Mouse (Mus musculus): Measurements from ENCODE around the gene Stox2. TPM values are rescaled to one million over a fixed set of nuclear protein-coding genes. Genes with fewer than 3 reads are reported as not detected.

The Stox2 gene
- polyA plus RNA-seq, 1 experiment from 2014 or later = 20.4 TPM

- peak overlapping the region; percentile 91 for H3K4me2 ChIP-seq (replicated peaks)
- peak; percentile 81 for ATAC-seq (ENCODE audit: insufficient number of reproducible peaks, low FRiP score, low TSS enrichment, low read depth)
- H3K27ac ChIP-seq (replicated peaks) = peak overlapping the region; percentile 91
- H3K9me3 ChIP-seq (replicated peaks) = no peaks in the 10 kb centered on the region
- under 1% methylated on average over 92 of the region's 97 CpGs for WGBS
- no peaks in the 10 kb centered on the region for H3K27me3 ChIP-seq
- peaks cover 40% of the 10 kb centered on the region for H3K4me1 ChIP-seq
- H3K36me3 ChIP-seq = no peaks in the 10 kb centered on the region
- H3K4me3 ChIP-seq (replicated peaks) = peak overlapping the region; percentile 81
- peak overlapping the region; percentile 81 for H3K9ac ChIP-seq
Observed at GRCm38 (mm10) chr8:47288866-47289541, 157.2 kb downstream of the Stox2 start.

- under 1% methylated on average over 78 of the region's 78 CpGs for WGBS
Observed at GRCm38 (mm10) chr8:47288131-47288865, 157.9 kb downstream of the Stox2 start.

DNA sequence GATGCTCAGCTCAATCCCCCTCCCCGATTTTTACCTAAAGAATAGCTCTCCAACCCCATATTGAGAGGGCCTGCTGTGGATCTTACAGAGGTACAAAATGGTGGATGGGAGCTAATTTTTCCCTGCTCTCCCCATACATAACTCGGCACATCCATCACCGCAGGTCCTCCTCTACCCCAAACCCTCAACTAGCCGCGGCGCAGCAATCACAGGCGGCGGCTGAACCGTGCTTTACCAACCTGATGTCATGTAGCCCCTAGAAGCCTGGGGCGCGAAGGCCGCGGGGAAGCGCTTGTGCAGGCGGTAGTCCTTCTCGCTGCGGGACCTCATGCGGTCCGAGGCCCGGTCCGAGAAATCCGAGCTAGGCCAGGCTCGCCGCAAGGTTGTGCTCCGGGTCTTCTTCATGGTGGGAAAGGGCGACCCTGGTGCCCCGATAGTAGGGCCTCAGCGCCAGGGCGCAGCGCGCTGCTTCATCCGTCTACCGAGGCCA is 158.5 kb downstream of the Stox2 start:
- Histone ChIP-seq H3K4me3 (replicated peaks) (peak overlapping the region; percentile 81), H3K4me1 (peaks cover 47% of the 10 kb centered on the region), H3K27me3 (no peaks in the 10 kb centered on the region), H3K4me2 (replicated peaks) (peak overlapping the region; percentile 91), H3K9ac (peak overlapping the region; percentile 81), H3K9me3 (replicated peaks) (no peaks in the 10 kb centered on the region), H3K27ac (replicated peaks) (peak overlapping the region; percentile 91), H3K36me3 (no peaks in the 10 kb centered on the region)
- WGBS = under 1% methylated on average over 33 of the region's 33 CpGs
- ATAC-seq (ENCODE audit: insufficient number of reproducible peaks, low FRiP score, low TSS enrichment, low read depth) = peak; percentile 41; the same call in 1 of the 2 replicates

More at GRCm38 (mm10) chr8:47288131-47288865, 157.9 kb downstream of the Stox2 start:
- Histone ChIP-seq H3K9me3 (replicated peaks) (no peaks in the 10 kb centered on the region), H3K27me3 (no peaks in the 10 kb centered on the region), H3K36me3 (no peaks in the 10 kb centered on the region), H3K27ac (replicated peaks) (peak overlapping the region; percentile 91), H3K4me2 (replicated peaks) (peak overlapping the region; percentile 91), H3K9ac (peak overlapping the region; percentile 81), H3K4me3 (replicated peaks) (peak overlapping the region; percentile 81), H3K4me1 (peaks cover 47% of the 10 kb centered on the region)
- peak; percentile 69 for ATAC-seq (ENCODE audit: insufficient number of reproducible peaks, low FRiP score, low TSS enrichment, low read depth)

- Histone ChIP-seq H3K9me3 (replicated peaks) (no peaks in the 10 kb centered on the region), H3K4me1 (peaks cover 52% of the 10 kb centered on the region), H3K4me2 (replicated peaks) (peak overlapping the region; percentile 91), H3K27me3 (no peaks in the 10 kb centered on the region), H3K27ac (replicated peaks) (peak overlapping the region; percentile 91), H3K4me3 (replicated peaks) (peak overlapping the region; percentile 81), H3K36me3 (no peaks in the 10 kb centered on the region), H3K9ac (peak overlapping the region; percentile 81)
- no peak for ATAC-seq (ENCODE audit: insufficient number of reproducible peaks, low FRiP score, low TSS enrichment, low read depth)
- WGBS = 3% methylated on average over 16 of the region's 16 CpGs
Observed at GRCm38 (mm10) chr8:47287201-47287621, 159.0 kb downstream of the Stox2 start.

DNA sequence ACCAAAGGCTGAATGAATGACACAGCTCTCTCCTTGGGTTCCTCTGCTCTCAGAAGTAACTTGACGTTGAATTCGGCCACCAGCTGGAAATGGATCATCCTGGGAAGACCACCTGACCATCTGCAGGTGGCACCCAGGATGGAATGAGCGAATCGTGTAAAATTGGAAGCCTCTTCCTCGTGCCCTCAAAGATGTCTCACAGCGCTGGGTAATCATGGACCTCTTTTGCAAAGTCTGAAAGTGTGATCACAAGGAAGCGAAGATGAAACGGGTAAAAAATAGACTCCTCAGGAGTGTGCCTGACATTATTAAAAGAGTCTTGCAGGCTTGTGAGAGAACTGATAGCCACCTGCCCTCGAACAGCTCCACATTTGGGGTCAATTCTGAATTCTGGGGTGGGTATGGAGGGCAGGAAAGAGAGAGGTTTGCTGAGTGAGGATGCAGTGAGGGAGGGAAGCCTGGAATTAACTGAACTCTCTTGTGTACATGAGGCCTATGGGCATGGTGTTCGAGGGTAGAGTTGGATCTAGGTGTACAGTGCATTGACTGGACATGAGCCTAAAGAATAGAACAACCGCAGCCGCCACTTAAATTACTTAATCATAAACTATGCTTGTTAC is 160.0 kb downstream of the Stox2 start:
- Histone ChIP-seq H3K4me2 (replicated peaks) (peak overlapping the region; percentile 91), H3K27ac (replicated peaks) (no peak overlapping the region), H3K27me3 (no peaks in the 10 kb centered on the region), H3K36me3 (no peaks in the 10 kb centered on the region), H3K4me3 (replicated peaks) (peak overlapping the region; percentile 81), H3K4me1 (peaks cover 54% of the 10 kb centered on the region), H3K9ac (no peak overlapping the region), H3K9me3 (replicated peaks) (no peaks in the 10 kb centered on the region)
- WGBS = 68% methylated on average over 12 of the region's 12 CpGs
- ATAC-seq (ENCODE audit: insufficient number of reproducible peaks, low FRiP score, low TSS enrichment, low read depth) = no peak

GRCm38 (mm10) chr8:47285435-47285834 is 160.7 kb downstream of the Stox2 start:
- H3K9ac ChIP-seq = no peak overlapping the region
- no peak overlapping the region for H3K4me2 ChIP-seq (replicated peaks)
- H3K9me3 ChIP-seq (replicated peaks) = no peaks in the 10 kb centered on the region
- no peak overlapping the region for H3K4me3 ChIP-seq (replicated peaks)
- peaks cover 54% of the 10 kb centered on the region for H3K4me1 ChIP-seq
- H3K27ac ChIP-seq (replicated peaks) = no peak overlapping the region
- no peaks in the 10 kb centered on the region for H3K36me3 ChIP-seq
- H3K27me3 ChIP-seq = no peaks in the 10 kb centered on the region
- 81% methylated on average over 6 of the region's 6 CpGs for WGBS
- no peak for ATAC-seq (ENCODE audit: insufficient number of reproducible peaks, low FRiP score, low TSS enrichment, low read depth)

DNA sequence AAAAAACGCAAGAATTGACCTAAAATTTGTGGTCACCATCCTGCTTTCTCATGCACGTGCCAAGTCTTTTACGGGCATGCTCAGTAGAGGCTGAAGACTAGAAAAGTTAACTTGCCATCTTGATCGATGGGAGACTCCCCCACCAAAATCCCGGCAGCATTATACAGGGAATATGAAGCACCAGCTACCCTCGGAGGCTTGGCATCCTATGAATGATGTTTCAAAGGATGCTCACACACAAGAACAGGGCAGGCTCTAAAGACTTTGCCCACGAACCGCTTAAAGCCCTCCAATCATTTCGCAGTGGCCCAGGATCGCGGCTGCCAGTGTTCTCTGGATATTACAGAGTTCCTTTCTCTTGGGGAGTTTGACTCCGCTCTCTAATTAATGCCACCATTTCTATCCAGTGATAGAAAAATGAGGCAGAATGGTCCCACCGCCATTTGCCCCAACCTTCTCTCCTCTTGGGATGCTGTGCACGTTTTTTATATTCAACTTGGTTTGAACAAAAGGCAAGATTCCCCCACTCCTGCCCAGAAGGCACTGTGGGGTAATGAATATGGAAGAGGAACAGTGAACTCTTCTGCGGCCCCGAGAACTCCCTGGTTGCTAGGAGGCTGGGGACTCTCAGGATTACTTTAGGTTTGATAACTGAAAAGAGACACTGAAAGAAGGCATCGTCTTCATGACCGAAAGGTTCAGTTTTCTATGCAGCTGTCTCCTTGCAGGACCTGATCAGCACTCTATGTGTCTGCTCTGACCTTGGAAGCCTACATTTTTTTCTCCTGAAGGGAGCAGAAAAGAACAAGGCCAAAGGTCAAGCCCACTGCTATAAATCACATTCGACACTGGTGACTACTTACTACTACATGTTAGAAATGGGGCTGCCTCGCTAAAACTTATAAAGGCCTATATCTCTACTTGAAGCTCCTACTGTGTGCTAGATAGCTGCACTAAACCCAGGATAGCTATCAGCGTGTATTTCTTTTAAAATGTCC is 161.5 kb downstream of the Stox2 start:
- no peak overlapping the region for H3K9ac ChIP-seq
- WGBS = 76% methylated on average over 21 of the region's 21 CpGs
- ATAC-seq (ENCODE audit: insufficient number of reproducible peaks, low FRiP score, low TSS enrichment, low read depth) = no peak
- H3K27ac ChIP-seq (replicated peaks) = no peak overlapping the region
- peaks cover 56% of the 10 kb centered on the region for H3K4me1 ChIP-seq
- H3K36me3 ChIP-seq = no peaks in the 10 kb centered on the region
- no peaks in the 10 kb centered on the region for H3K27me3 ChIP-seq
- H3K4me3 ChIP-seq (replicated peaks) = no peak overlapping the region
- H3K9me3 ChIP-seq (replicated peaks) = no peaks in the 10 kb centered on the region
- no peak overlapping the region for H3K4me2 ChIP-seq (replicated peaks)

DNA sequence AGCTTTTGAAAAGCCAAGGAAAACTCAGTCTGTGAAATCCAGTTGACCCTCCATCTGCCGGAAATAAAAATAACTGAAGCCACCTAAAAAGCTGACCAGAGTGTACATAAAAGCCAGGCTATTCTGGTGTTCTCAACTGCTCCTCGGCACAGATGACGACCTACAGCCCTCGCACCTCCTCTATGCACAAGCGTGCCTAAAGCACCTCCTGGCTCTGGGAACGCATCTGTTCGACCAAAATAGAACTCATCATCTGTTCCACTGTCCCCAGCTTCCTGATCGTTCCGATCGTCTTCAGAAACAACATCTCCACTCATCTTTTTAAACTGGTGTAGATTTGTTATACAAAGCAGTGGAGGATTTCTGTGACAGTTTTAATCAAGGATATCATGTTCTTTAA is 166.3 kb downstream of the Stox2 start:
- Histone ChIP-seq H3K27ac (replicated peaks) (no peak overlapping the region), H3K9ac (no peak overlapping the region), H3K9me3 (replicated peaks) (no peaks in the 10 kb centered on the region), H3K4me1 (peaks cover 42% of the 10 kb centered on the region), H3K36me3 (no peaks in the 10 kb centered on the region), H3K4me3 (replicated peaks) (no peak overlapping the region), H3K27me3 (no peaks in the 10 kb centered on the region), H3K4me2 (replicated peaks) (no peak overlapping the region)
- no peak for ATAC-seq (ENCODE audit: insufficient number of reproducible peaks, low FRiP score, low TSS enrichment, low read depth)
- 44% methylated on average over 10 of the region's 10 CpGs for WGBS

- Histone ChIP-seq H3K9me3 (replicated peaks) (no peaks in the 10 kb centered on the region), H3K27ac (replicated peaks) (no peak overlapping the region), H3K36me3 (no peaks in the 10 kb centered on the region), H3K4me3 (replicated peaks) (no peak overlapping the region), H3K4me1 (peaks cover 27% of the 10 kb centered on the region), H3K27me3 (no peaks in the 10 kb centered on the region), H3K4me2 (replicated peaks) (no peak overlapping the region), H3K9ac (no peak overlapping the region)
- 78% methylated on average over 3 of the region's 3 CpGs for WGBS
- ATAC-seq (ENCODE audit: insufficient number of reproducible peaks, low FRiP score, low TSS enrichment, low read depth) = no peak
Observed at GRCm38 (mm10) chr8:47278211-47278610, 168.0 kb downstream of the Stox2 start.

GRCm38 (mm10) chr8:47268931-47269330 is 177.2 kb downstream of the Stox2 start:
- no peak overlapping the region for H3K4me3 ChIP-seq (replicated peaks)
- no peak for ATAC-seq (ENCODE audit: insufficient number of reproducible peaks, low FRiP score, low TSS enrichment, low read depth)
- 84% methylated on average over 6 of the region's 6 CpGs for WGBS
- H3K9ac ChIP-seq = no peak overlapping the region
- H3K27ac ChIP-seq (replicated peaks) = peak overlapping the region; percentile 74
- H3K9me3 ChIP-seq (replicated peaks) = no peaks in the 10 kb centered on the region
- H3K4me1 ChIP-seq = peaks cover 15% of the 10 kb centered on the region
- H3K27me3 ChIP-seq = no peaks in the 10 kb centered on the region
- no peak overlapping the region for H3K4me2 ChIP-seq (replicated peaks)
- no peaks in the 10 kb centered on the region for H3K36me3 ChIP-seq
